Mouse (Mus musculus): ENCODE results near the gene Gm2174. TPM values are rescaled to one million over a fixed set of nuclear protein-coding genes. Genes with fewer than 3 reads are reported as not detected.

Gm2174 gene
- polyA plus RNA-seq (2012; rRNA removed) (not detected in 2 replicates), polyA plus RNA-seq (2014; fragmentation: Nextera tagmentation; extraction: Ambion mirVana) (2.5 and 3.3 TPM in 2 replicates)

DNA sequence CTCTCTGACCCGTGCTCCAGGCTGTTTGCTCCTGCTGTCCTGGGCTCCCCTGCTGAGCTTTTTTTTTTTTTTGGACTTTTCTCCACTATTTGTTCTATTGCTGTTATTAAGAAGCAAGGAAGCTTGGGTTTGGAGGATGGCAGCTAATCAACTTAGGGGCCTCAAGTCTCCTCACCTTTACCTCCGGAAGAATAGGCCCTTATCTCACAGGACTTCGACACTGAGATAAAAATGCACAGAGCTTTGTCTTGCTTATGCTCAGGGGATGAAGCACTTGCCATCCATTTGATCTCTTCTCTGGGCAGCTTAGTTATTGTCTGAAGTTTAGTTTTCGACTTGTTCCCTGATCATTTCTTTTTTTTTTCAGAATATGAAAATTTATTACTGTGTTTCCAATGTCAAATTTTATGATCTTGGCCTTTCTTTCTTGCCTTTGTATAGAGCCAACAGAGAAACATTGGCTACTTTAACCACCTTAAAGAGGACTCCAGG lies at the start of gene Gm2174:
TSS of gene Gm2174 (plus strand) at position 442 of the 492 bp plus-strand sequence.
- Histone ChIP-seq H3K27ac (replicated peaks; ENCODE audit: low read depth, low read length) (no peak within 1 kb of the TSS), H3K9ac (ENCODE audit: low read depth, low read length, severe bottlenecking) (no peak within 1 kb of the TSS), H3K27me3 (ENCODE audit: control insufficient read depth, insufficient read depth, low read length) (no peaks in the 10 kb centered on the region), H3K4me2 (replicated peaks; ENCODE audit: low read depth, low read length, severe bottlenecking) (no peak within 1 kb of the TSS), H3K4me1 (ENCODE audit: control insufficient read depth, insufficient read depth, low read length) (no peaks in the 10 kb centered on the region), H3K9me3 (ENCODE audit: control insufficient read depth, low read length) (no peaks in the 10 kb centered on the region), H3K36me3 (ENCODE audit: control insufficient read depth, insufficient read depth, low read length) (no peaks in the 10 kb centered on the region), H3K4me3 (replicated peaks; ENCODE audit: low read length) (no peak within 1 kb of the TSS)
- TF ChIP-seq POLR2A (IDR thresholded peaks at IDR 0.05; ENCODE audit: borderline replicate concordance, extremely low read depth, insufficient read depth, insufficient read length): no peak
- WGBS: 76% methylated on average over 4 of the region's 4 CpGs
- ATAC-seq (ENCODE audit: low FRiP score, low read depth): no peak
- no peak for DNase-seq (ENCODE audit: low spot score)

DNA sequence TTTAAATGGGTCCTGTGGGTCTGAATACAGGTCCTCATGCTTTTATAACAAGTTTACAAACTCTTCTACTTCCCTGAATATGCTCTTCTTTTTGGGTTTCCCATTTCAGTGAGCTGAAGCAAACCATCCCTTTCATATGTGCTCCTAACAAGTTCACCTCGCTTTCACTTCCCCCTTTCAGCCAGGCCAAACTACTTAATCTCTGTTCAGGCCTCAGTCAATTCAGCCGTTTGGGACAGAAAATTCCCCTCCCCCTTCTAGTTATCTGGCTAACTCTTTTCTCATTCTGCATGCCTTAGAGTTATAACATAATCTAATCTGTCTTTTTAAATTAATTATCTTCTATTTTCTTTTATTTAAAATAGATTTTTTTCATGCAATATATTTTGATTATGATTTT lies 43.1 kb upstream of the Gm2174 start:
- no peak overlapping the region for H3K27ac ChIP-seq (replicated peaks; ENCODE audit: low read depth, low read length)
- no peaks in the 10 kb centered on the region for H3K36me3 ChIP-seq (ENCODE audit: control insufficient read depth, insufficient read depth, low read length)
- H3K9ac ChIP-seq (ENCODE audit: low read depth, low read length, severe bottlenecking): no peak overlapping the region
- no peak overlapping the region for H3K4me3 ChIP-seq (replicated peaks; ENCODE audit: low read length)
- H3K9me3 ChIP-seq (ENCODE audit: control insufficient read depth, low read length): no peaks in the 10 kb centered on the region
- no peaks in the 10 kb centered on the region for H3K27me3 ChIP-seq (ENCODE audit: control insufficient read depth, insufficient read depth, low read length)
- H3K4me1 ChIP-seq (ENCODE audit: control insufficient read depth, insufficient read depth, low read length): no peaks in the 10 kb centered on the region
- H3K4me2 ChIP-seq (replicated peaks; ENCODE audit: low read depth, low read length, severe bottlenecking): no peak overlapping the region
- no peak for TF ChIP-seq POLR2A (IDR thresholded peaks at IDR 0.05; ENCODE audit: borderline replicate concordance, extremely low read depth, insufficient read depth, insufficient read length)
- ATAC-seq (ENCODE audit: low FRiP score, low read depth) (no peak), DNase-seq (ENCODE audit: low spot score) (no peak)
- WGBS: 37% methylated on average over 2 of the region's 2 CpGs

DNA sequence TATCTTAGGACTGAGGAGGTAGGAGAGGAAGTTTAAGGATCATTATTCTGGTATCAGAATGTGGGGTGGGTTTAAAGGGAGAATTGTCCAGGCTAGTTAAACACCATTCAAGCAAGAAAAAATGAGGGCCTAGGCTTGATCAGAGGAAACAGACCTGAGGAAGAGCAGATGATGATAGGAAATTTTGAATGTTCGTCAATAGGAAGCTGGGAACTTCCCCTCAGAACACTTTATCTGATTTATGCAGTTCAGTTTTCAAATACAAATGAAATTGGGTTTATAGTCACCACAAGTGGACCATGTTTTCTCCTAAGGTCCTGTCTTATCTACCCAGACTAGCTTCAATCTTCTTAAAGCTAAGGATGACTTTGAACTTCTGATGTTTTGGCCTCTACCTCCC lies 42.3 kb upstream of the Gm2174 start:
- ATAC-seq (ENCODE audit: low FRiP score, low read depth) (no peak), DNase-seq (ENCODE audit: low spot score) (no peak)
- Histone ChIP-seq H3K4me2 (replicated peaks; ENCODE audit: low read depth, low read length, severe bottlenecking) (no peak overlapping the region), H3K4me3 (replicated peaks; ENCODE audit: low read length) (no peak overlapping the region), H3K4me1 (ENCODE audit: control insufficient read depth, insufficient read depth, low read length) (no peaks in the 10 kb centered on the region), H3K9me3 (ENCODE audit: control insufficient read depth, low read length) (no peaks in the 10 kb centered on the region), H3K27me3 (ENCODE audit: control insufficient read depth, insufficient read depth, low read length) (no peaks in the 10 kb centered on the region), H3K27ac (replicated peaks; ENCODE audit: low read depth, low read length) (no peak overlapping the region), H3K9ac (ENCODE audit: low read depth, low read length, severe bottlenecking) (no peak overlapping the region), H3K36me3 (ENCODE audit: control insufficient read depth, insufficient read depth, low read length) (no peaks in the 10 kb centered on the region)
- WGBS: 65% methylated on average over 1 of the region's 1 CpGs
- TF ChIP-seq POLR2A (IDR thresholded peaks at IDR 0.05; ENCODE audit: borderline replicate concordance, extremely low read depth, insufficient read depth, insufficient read length): no peak

DNA sequence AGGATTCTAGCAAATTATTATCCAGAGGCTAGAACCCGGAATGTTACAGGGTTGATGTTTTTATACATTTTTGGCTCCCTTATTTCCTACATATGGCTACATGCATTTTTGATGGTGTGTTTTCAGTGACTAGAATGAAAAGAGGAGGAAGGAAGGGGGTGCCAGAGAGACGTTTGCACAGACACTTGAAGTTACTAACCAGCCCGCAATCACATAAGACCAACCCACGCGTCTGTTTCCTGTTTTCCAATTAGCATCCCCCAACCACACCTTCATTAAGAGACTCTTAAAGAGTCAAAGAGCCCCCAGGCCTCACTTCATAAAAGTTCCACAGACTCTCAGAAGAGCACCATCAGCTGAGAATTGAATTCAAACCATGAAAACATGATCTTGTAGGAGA lies 41.6 kb upstream of the Gm2174 start:
- no peak for DNase-seq (ENCODE audit: low spot score)
- Histone ChIP-seq H3K4me2 (replicated peaks; ENCODE audit: low read depth, low read length, severe bottlenecking) (no peak overlapping the region), H3K27ac (replicated peaks; ENCODE audit: low read depth, low read length) (no peak overlapping the region), H3K27me3 (ENCODE audit: control insufficient read depth, insufficient read depth, low read length) (no peaks in the 10 kb centered on the region), H3K36me3 (ENCODE audit: control insufficient read depth, insufficient read depth, low read length) (no peaks in the 10 kb centered on the region), H3K4me3 (replicated peaks; ENCODE audit: low read length) (no peak overlapping the region), H3K9me3 (ENCODE audit: control insufficient read depth, low read length) (no peaks in the 10 kb centered on the region), H3K9ac (ENCODE audit: low read depth, low read length, severe bottlenecking) (no peak overlapping the region), H3K4me1 (ENCODE audit: control insufficient read depth, insufficient read depth, low read length) (no peaks in the 10 kb centered on the region)
- no peak for TF ChIP-seq POLR2A (IDR thresholded peaks at IDR 0.05; ENCODE audit: borderline replicate concordance, extremely low read depth, insufficient read depth, insufficient read length)
- WGBS: 33% methylated on average over 5 of the region's 5 CpGs
- no peak for ATAC-seq (ENCODE audit: low FRiP score, low read depth)

DNA sequence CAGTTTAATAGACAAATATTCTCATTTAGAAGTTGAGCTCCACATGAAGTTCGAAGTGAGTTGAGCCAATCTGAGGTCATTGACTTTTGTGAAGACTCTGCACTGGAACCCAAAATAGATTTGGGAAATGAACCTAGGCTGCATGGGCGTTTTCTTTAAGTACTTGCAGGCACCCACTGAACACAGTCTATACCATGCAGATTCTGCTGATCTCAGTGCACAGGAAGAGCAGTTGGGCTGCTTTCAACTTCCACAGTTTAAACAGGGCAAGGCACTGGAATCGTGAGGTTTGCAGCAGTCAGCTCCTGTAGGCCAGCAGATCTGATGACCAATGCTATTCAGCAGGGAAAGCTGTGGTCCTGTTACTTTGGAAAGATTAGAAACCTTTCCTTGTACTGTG lies 31.5 kb upstream of the Gm2174 start:
- no peak for TF ChIP-seq POLR2A (IDR thresholded peaks at IDR 0.05; ENCODE audit: borderline replicate concordance, extremely low read depth, insufficient read depth, insufficient read length)
- ATAC-seq (ENCODE audit: low FRiP score, low read depth) (no peak), DNase-seq (ENCODE audit: low spot score) (no peak)
- Histone ChIP-seq H3K9ac (ENCODE audit: low read depth, low read length, severe bottlenecking) (no peak overlapping the region), H3K27me3 (ENCODE audit: control insufficient read depth, insufficient read depth, low read length) (no peaks in the 10 kb centered on the region), H3K4me1 (ENCODE audit: control insufficient read depth, insufficient read depth, low read length) (no peaks in the 10 kb centered on the region), H3K4me2 (replicated peaks; ENCODE audit: low read depth, low read length, severe bottlenecking) (no peak overlapping the region), H3K4me3 (replicated peaks; ENCODE audit: low read length) (no peak overlapping the region), H3K27ac (replicated peaks; ENCODE audit: low read depth, low read length) (no peak overlapping the region), H3K9me3 (ENCODE audit: control insufficient read depth, low read length) (no peaks in the 10 kb centered on the region), H3K36me3 (ENCODE audit: control insufficient read depth, insufficient read depth, low read length) (no peaks in the 10 kb centered on the region)
- 62% methylated on average over 3 of the region's 3 CpGs for WGBS

DNA sequence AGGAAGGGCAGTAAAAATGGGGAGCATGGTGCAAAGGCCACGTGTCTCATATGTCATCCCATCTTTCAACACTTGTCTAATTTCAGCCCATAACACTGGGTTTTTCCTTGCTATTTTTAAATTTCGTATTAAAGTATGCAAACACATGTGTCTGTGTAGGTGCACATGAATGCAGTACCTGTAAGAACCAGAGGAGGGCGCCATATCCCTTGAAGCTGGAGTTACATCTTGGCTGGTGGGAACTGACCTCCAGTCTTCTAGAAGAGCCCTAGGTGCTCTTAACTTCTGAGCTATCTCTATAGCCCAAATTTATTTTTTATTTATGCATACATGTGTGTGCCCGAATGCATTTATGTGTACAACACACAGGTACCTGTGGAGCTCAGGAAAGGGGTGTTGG lies 30.2 kb upstream of the Gm2174 start:
- TF ChIP-seq POLR2A (IDR thresholded peaks at IDR 0.05; ENCODE audit: borderline replicate concordance, extremely low read depth, insufficient read depth, insufficient read length): no peak
- Histone ChIP-seq H3K36me3 (ENCODE audit: control insufficient read depth, insufficient read depth, low read length) (no peaks in the 10 kb centered on the region), H3K27ac (replicated peaks; ENCODE audit: low read depth, low read length) (no peak overlapping the region), H3K27me3 (ENCODE audit: control insufficient read depth, insufficient read depth, low read length) (no peaks in the 10 kb centered on the region), H3K4me3 (replicated peaks; ENCODE audit: low read length) (no peak overlapping the region), H3K9me3 (ENCODE audit: control insufficient read depth, low read length) (no peaks in the 10 kb centered on the region), H3K4me2 (replicated peaks; ENCODE audit: low read depth, low read length, severe bottlenecking) (no peak overlapping the region), H3K9ac (ENCODE audit: low read depth, low read length, severe bottlenecking) (no peak overlapping the region), H3K4me1 (ENCODE audit: control insufficient read depth, insufficient read depth, low read length) (no peaks in the 10 kb centered on the region)
- DNase-seq (ENCODE audit: low spot score) (no peak), ATAC-seq (ENCODE audit: low FRiP score, low read depth) (no peak)
- 69% methylated on average over 4 of the region's 4 CpGs for WGBS
